Mouse (Mus musculus) lung, postnatal 0 days (tissue): ENCODE data around the gene Tmem235. TPM values are rescaled to one million over a fixed set of nuclear protein-coding genes. Genes with fewer than 3 reads are reported as not detected.

Experiments
- ATAC-seq: fragments of 200-750 bp; cut with Nextera tagmentation; 2 replicates; pipeline ENCODE4 v1.8.0; 2017; ENCODE audit warnings: moderate library complexity
- DNase-seq: peaks from one replicate; pipeline ENCODE4 v3.0.0-alpha.2; 2016; ENCODE audit warnings: low spot score
- H3K27ac ChIP-seq: fragments of 300-500 bp; sonication (generic); 2 replicates; pipeline ENCODE4 v1.5.1; 2014; ENCODE audit warnings: antibody characterized with exemption, mild to moderate bottlenecking, low read length, mixed read lengths
- H3K27me3 ChIP-seq: fragments of 300-500 bp; sonication (generic); replicated peaks from 2 replicates; pipeline ENCODE4 v1.6.1; 2014; ENCODE audit warnings: low read length, mixed read lengths; ENCODE audit not compliant: insufficient read depth
- H3K36me3 ChIP-seq: fragments of 300-500 bp; sonication (generic); 2 replicates; pipeline ENCODE4 v1.6.1; 2014; ENCODE audit warnings: low read length, mixed read lengths; ENCODE audit not compliant: insufficient read depth
- H3K4me1 ChIP-seq: fragments of 300-500 bp; sonication (generic); 2 replicates; pipeline ENCODE4 v1.6.1; 2014; ENCODE audit warnings: antibody characterized with exemption, low read depth, low read length, mixed read lengths; ENCODE audit not compliant: insufficient read depth
- H3K4me2 ChIP-seq: fragments of 300-500 bp; sonication (generic); replicated peaks from 2 replicates; pipeline ENCODE4 v1.6.1; 2014; ENCODE audit warnings: low read depth, mild to moderate bottlenecking, low read length, moderate library complexity, mixed read lengths
- H3K4me3 ChIP-seq: fragments of 300-500 bp; sonication (generic); 2 replicates; pipeline ENCODE4 v1.5.1; 2014; ENCODE audit warnings: low read depth, low read length
- H3K9ac ChIP-seq: fragments of 300-500 bp; sonication (generic); replicated peaks from 2 replicates; pipeline ENCODE4 v1.6.1; 2014; ENCODE audit warnings: low read depth, mild to moderate bottlenecking
- H3K9me3 ChIP-seq: fragments of 300-500 bp; sonication (generic); 2 replicates; pipeline ENCODE4 v1.6.1; 2016; ENCODE audit warnings: low read length, mixed read lengths
- CTCF ChIP-seq: IDR thresholded peaks from 2 replicates; pipeline ENCODE4 v1.5.1; 2016; ENCODE audit warnings: antibody characterized with exemption, mild to moderate bottlenecking
- EP300 ChIP-seq: IDR thresholded peaks from 2 replicates; pipeline ENCODE4 v1.6.1; 2016; ENCODE audit warnings: antibody characterized with exemption, mild to moderate bottlenecking, control low read depth
- WGBS: fragments of 180-500 bp; shearing (Covaris S2); extraction: QIAGEN DNeasy Blood & Tissue Kit; methylation state at CpG from one replicate; pipeline ENCODE4 v1.1.7; 2014; 5-methylcytosine and 5-hydroxymethylcytosine counted together
- polyA plus RNA-seq: library from polyadenylated mRNA; unstranded; fragments of >200 nt; fragmentation: Nextera tagmentation; extraction: Ambion mirVana; gene quantifications from 2 replicates; pipeline ENCODE4 v1.2.1, GENCODE M21; 2015

Gene Tmem235
- polyA plus RNA-seq, 1 experiment from 2014 or later = not detected

DNA sequence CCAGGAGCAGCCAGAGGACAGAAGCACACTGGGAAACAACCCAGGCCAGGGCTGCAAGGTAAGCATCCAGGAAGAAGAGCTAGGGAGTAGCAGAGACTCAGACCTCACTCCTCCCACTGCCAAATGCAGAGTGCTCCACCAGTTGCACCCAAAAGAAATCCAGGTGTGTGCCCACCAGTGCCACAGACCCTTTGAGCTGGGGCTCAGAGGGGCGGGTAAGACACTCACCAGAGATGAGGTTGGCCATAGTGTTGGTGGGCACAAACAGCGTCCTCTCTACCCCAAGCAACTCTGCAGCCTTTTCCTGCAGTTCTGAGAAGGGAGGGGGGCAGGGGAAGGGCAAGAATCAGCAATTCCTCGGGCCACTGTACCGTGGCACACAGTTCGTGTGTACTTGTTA is 10.8 kb downstream of the Tmem235 start:
- Histone ChIP-seq H3K4me3 (no peak overlapping the region), H3K9me3 (no peaks in the 10 kb centered on the region), H3K27me3 (no peaks in the 10 kb centered on the region), H3K4me1 (peaks cover 10% of the 10 kb centered on the region; the same call in 1 of the 2 replicates), H3K4me2 (no peak overlapping the region), H3K36me3 (no peaks in the 10 kb centered on the region), H3K9ac (no peak overlapping the region), H3K27ac (no peak overlapping the region)
- DNase-seq = no peak
- no peak for TF ChIP-seq EP300
- no peak for ATAC-seq
- 68% methylated on average over 5 of the region's 5 CpGs for WGBS

DNA sequence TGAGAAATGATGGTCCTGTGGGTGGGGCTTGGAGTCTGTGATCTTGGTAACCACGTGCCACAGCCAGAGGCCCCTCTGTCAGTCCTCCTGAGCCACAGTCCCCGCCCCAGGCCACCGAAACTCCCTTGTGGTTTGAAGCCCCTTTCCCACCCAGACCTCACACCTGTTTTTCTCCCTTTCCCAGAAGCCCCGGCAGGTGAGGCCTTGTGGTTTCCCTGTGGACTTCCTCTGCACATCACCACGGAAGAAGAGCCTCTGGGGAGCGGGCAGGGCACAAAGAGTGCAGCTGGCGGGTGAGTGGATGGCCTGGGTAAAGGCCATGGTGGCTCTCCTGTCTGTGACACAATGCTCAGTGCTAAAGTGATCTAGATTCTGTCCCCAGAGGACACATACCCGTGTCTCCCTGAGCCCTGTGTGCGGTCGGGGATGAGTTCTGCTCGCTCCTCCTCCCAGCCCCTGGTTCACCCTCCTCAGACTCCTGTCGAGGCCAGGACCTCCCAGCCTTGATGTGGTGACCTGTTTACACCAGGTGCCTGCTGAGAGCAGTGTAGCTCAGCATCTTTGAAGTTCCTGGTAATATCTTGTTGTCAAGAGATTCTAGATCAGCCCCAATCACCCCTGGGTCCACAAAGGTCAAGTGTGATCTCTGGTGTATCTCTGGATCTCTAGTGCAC is 11.5 kb downstream of the Tmem235 start:
- Histone ChIP-seq H3K9me3 (no peaks in the 10 kb centered on the region), H3K4me3 (no peak overlapping the region), H3K4me2 (peak overlapping the region; percentile 96; the same call in 1 of the 2 replicates), H3K36me3 (no peaks in the 10 kb centered on the region), H3K4me1 (peaks cover 10% of the 10 kb centered on the region; the same call in 1 of the 2 replicates), H3K27ac (no peak overlapping the region), H3K27me3 (no peaks in the 10 kb centered on the region), H3K9ac (no peak overlapping the region)
- ATAC-seq = no peak
- TF ChIP-seq EP300 (no peak), CTCF (no peak)
- 61% methylated on average over 12 of the region's 12 CpGs for WGBS
- no peak for DNase-seq

DNA sequence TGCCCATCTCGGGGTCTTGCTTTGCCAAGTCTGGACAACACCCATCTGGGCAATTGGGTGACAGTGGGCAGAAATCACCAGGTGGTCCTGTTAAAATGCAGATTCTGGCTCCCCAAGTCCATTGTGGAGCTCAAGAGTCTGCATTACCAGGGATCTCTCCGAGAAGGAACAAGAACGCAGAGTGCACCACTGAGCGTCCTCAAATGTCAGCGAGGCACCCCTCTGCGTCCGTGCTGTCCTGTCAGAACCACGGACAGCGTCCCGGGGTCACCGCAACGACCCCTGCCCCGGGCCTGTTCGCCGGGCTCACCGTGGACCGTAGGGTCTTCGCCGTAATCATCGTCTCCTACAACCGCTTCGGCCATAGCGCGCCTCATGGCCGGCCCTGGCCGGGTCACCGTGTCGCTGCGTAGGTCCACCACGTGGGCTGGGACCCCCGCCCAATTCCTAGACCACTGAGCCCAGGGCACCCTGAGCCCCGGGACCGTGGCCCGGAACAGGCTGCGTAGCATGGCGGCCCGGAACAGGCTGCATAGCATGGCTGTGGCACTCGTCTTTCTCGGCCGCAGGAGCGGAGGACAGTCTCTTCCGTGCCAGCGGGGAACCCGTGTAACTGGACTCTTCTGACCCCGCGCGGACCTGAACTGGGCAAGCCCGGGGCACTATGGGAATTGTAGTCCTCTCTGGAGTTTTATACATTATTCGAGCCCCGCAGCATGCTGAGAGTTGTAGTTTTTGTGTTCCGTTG is 12.5 kb downstream of the Tmem235 start, which contains the start of gene Tha1:
TSS of gene Tha1 (minus strand) at position 621 of the 748 bp plus-strand sequence.
- Histone ChIP-seq H3K4me2 (peak within 1 kb of the TSS; percentile 96), H3K9me3 (no peaks in the 10 kb centered on the region), H3K27me3 (no peaks in the 10 kb centered on the region), H3K4me1 (peaks cover 11% of the 10 kb centered on the region; the same call in 1 of the 2 replicates), H3K36me3 (no peaks in the 10 kb centered on the region), H3K4me3 (peak within 1 kb of the TSS; percentile 55), H3K27ac (no peak within 1 kb of the TSS), H3K9ac (peak within 1 kb of the TSS; percentile 58)
- TF ChIP-seq CTCF (no peak), EP300 (no peak)
- WGBS = 2% methylated on average over 46 of the region's 51 CpGs
- ATAC-seq = peak; percentile 91
- DNase-seq = peak; percentile 95

- ATAC-seq (no peak), DNase-seq (peak; percentile 68)
- no peaks in the 10 kb centered on the region for H3K27me3 ChIP-seq
- 61% methylated on average over 4 of the region's 4 CpGs for WGBS
- no peak overlapping the region for H3K27ac ChIP-seq
- TF ChIP-seq EP300 (no peak), CTCF (peak; percentile 65)
- no peak overlapping the region for H3K4me3 ChIP-seq
- no peak overlapping the region for H3K4me2 ChIP-seq
- H3K36me3 ChIP-seq = no peaks in the 10 kb centered on the region
- H3K9me3 ChIP-seq = no peaks in the 10 kb centered on the region
- H3K4me1 ChIP-seq = peaks cover 22% of the 10 kb centered on the region; the same call in 1 of the 2 replicates
- H3K9ac ChIP-seq = no peak overlapping the region
Measured at GRCm38 (mm10) chr11:117874419-117874818, 13.9 kb downstream of the Tmem235 start.

DNA sequence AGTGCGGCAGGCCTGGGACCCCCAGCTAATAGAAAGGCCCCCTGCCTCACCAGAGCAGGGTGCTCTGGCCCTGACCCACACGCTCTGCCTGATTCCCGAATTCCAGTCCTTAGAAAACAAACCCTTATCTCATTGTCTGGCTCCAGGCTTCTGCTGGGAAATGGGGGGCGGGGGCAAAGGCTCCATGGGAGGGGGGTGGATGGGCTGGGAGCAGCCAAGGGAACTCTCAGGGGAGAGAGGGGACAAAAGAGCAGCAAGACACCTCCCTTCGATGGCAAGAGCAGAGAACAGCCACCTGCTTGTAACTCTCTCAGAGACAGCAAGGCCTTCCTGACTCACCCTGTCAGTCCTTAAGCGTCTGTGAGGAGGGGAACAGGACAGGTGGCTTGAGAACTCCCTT is 15.1 kb downstream of the Tmem235 start:
- H3K27ac ChIP-seq = no peak overlapping the region
- WGBS = 31% methylated on average over 6 of the region's 6 CpGs
- no peaks in the 10 kb centered on the region for H3K27me3 ChIP-seq
- DNase-seq (no peak), ATAC-seq (no peak)
- TF ChIP-seq EP300 (no peak), CTCF (no peak)
- H3K9ac ChIP-seq = no peak overlapping the region
- H3K4me3 ChIP-seq = no peak overlapping the region
- H3K4me2 ChIP-seq = no peak overlapping the region
- no peaks in the 10 kb centered on the region for H3K9me3 ChIP-seq
- peaks cover 26% of the 10 kb centered on the region; the same call in 1 of the 2 replicates for H3K4me1 ChIP-seq
- H3K36me3 ChIP-seq = no peaks in the 10 kb centered on the region
